Mouse (Mus musculus) heart, embryonic 11.5 days (tissue): ENCODE data around the gene Atxn7l1. TPM values are rescaled to one million over a fixed set of nuclear protein-coding genes. Genes with fewer than 3 reads are reported as not detected.

ENCODE experiments used
- ATAC-seq: fragments of 200-750 bp; cut with Nextera tagmentation; replicated peaks from 2 replicates; pipeline ENCODE4 v1.8.0; 2017; ENCODE audit warnings: moderate library complexity; ENCODE audit not compliant: insufficient number of reproducible peaks, low FRiP score, low TSS enrichment
- H3K27ac ChIP-seq: fragments of 300-500 bp; sonication (generic); 2 replicates; pipeline ENCODE4 v1.5.1; 2014; ENCODE audit warnings: mild to moderate bottlenecking, low read depth, low read length
- H3K27me3 ChIP-seq: fragments of 300-500 bp; sonication (generic); 2 replicates; pipeline ENCODE4 v1.6.1; 2014; ENCODE audit warnings: mild to moderate bottlenecking, low read length, mixed read lengths; ENCODE audit not compliant: control insufficient read depth, insufficient read depth
- H3K36me3 ChIP-seq: fragments of 300-500 bp; sonication (generic); 2 replicates; pipeline ENCODE4 v1.6.1; 2014; ENCODE audit warnings: mild to moderate bottlenecking, low read length, moderate library complexity, mixed read lengths; ENCODE audit not compliant: control insufficient read depth, insufficient read depth
- H3K4me1 ChIP-seq: fragments of 300-500 bp; sonication (generic); 2 replicates; pipeline ENCODE4 v1.6.1; 2014; ENCODE audit warnings: low read length; ENCODE audit not compliant: control insufficient read depth, insufficient read depth
- H3K4me2 ChIP-seq: fragments of 300-500 bp; sonication (generic); 2 replicates; pipeline ENCODE4 v1.6.1; 2014; ENCODE audit warnings: mild to moderate bottlenecking, moderate library complexity
- H3K4me3 ChIP-seq: fragments of 300-500 bp; sonication (generic); 2 replicates; pipeline ENCODE4 v1.5.1; 2014; ENCODE audit warnings: low read depth, low read length
- H3K9ac ChIP-seq: fragments of 300-500 bp; sonication (generic); 2 replicates; pipeline ENCODE4 v1.6.1; 2014; ENCODE audit warnings: mild to moderate bottlenecking, low read depth, low read length, moderate library complexity
- H3K9me3 ChIP-seq: fragments of 300-500 bp; sonication (generic); replicated peaks from 2 replicates; pipeline ENCODE4 v1.6.1; 2016; ENCODE audit warnings: low read length; ENCODE audit not compliant: control insufficient read depth
- whole genome bisulfite sequencing: fragments of 180-500 bp; shearing (Covaris S2); extraction: QIAGEN DNeasy Blood & Tissue Kit; methylation state at CpG from one replicate; pipeline ENCODE4 v1.1.7; 2014; ENCODE audit not compliant: insufficient replicate concordance; 5-methylcytosine and 5-hydroxymethylcytosine counted together
- polyA plus RNA-seq: library from polyadenylated mRNA; unstranded; fragments of >200 nt; fragmentation: Nextera tagmentation; extraction: Ambion mirVana; gene quantifications from 2 replicates; pipeline ENCODE4 v1.2.1, GENCODE M21; 2014

The Atxn7l1 gene
- polyA plus RNA-seq, 1 experiment from 2014 or later, result 15.6 TPM

DNA sequence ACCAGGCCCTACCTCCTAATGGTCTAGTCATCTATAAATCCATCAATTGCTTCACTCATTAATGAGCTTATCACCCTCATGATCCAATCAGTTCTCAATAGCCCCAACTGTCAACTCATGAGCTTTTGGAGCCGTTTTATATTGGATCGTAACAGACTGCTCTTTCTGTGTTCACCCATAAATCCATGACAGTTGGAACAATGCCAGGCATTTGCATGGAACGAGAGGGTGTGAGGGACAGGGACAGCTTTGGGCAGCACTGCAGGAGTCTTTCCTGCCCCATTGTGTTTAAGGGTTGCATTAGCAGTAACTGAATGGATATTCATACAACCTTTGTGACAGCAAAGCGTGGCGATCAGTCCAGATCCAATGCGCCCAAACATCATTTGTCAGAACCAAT lies 49.8 kb downstream of the Atxn7l1 start:
- Histone ChIP-seq H3K27me3 (no peaks in the 10 kb centered on the region), H3K9ac (no peak overlapping the region), H3K9me3 (no peaks in the 10 kb centered on the region), H3K4me1 (peaks cover 17% of the 10 kb centered on the region), H3K4me3 (no peak overlapping the region), H3K36me3 (no peaks in the 10 kb centered on the region), H3K27ac (no peak overlapping the region), H3K4me2 (no peak overlapping the region)
- WGBS, result 86% methylated on average over 6 of the region's 6 CpGs
- no peak for ATAC-seq

- Histone ChIP-seq H3K36me3 (no peaks in the 10 kb centered on the region), H3K4me2 (no peak overlapping the region), H3K27me3 (no peaks in the 10 kb centered on the region), H3K4me1 (peaks cover 17% of the 10 kb centered on the region), H3K27ac (no peak overlapping the region), H3K4me3 (no peak overlapping the region), H3K9me3 (no peaks in the 10 kb centered on the region), H3K9ac (no peak overlapping the region)
- WGBS, result 80% methylated on average over 6 of the region's 6 CpGs
- no peak for ATAC-seq
Observed at GRCm38 (mm10) chr12:33197746-33198145, 50.3 kb downstream of the Atxn7l1 start.

- no peaks in the 10 kb centered on the region for H3K27me3 ChIP-seq
Observed at GRCm38 (mm10) chr12:33201068-33201467, 53.6 kb downstream of the Atxn7l1 start.

GRCm38 (mm10) chr12:33201491-33202210 lies 54.2 kb downstream of the Atxn7l1 start:
- H3K36me3 ChIP-seq, result no peaks in the 10 kb centered on the region
- no peak overlapping the region for H3K27ac ChIP-seq
- H3K9ac ChIP-seq, result no peak overlapping the region
- H3K4me3 ChIP-seq, result no peak overlapping the region
- no peak overlapping the region for H3K4me2 ChIP-seq
- ATAC-seq, result no peak
- 62% methylated on average over 7 of the region's 7 CpGs for WGBS
- 0 out of 2 replicates have a peak, but pooled peaks cover 4% of the 10 kb centered on the region for H3K4me1 ChIP-seq
- H3K27me3 ChIP-seq, result no peaks in the 10 kb centered on the region
- no peaks in the 10 kb centered on the region for H3K9me3 ChIP-seq

More at GRCm38 (mm10) chr12:33201068-33201467, 53.6 kb downstream of the Atxn7l1 start:
- Histone ChIP-seq H3K9me3 (no peaks in the 10 kb centered on the region), H3K9ac (no peak overlapping the region), H3K36me3 (no peaks in the 10 kb centered on the region), H3K27ac (no peak overlapping the region), H3K4me3 (no peak overlapping the region), H3K4me1 (0 out of 2 replicates have a peak, but pooled peaks cover 4% of the 10 kb centered on the region), H3K4me2 (no peak overlapping the region)
- ATAC-seq, result no peak
- 72% methylated on average over 6 of the region's 6 CpGs for WGBS

DNA sequence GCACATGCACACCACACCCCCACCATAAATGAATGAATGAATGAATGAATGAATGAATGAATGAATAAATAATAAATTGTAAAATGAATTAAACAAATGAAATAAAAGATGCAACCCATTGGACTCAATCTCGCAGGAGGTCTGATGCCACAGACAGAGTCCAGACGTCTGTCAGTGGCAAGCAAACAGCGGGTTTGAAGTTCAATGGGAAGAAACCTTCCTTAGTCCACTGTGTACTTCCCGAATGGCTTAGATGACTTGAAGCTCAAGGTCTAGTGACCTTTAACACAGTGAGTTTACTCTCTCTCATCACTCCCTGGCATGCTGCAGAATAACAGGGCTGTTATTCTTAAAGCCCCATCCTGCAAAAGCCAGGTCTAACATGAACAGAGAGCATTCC lies 57.8 kb downstream of the Atxn7l1 start:
- Histone ChIP-seq H3K27ac (no peak overlapping the region), H3K9me3 (no peaks in the 10 kb centered on the region), H3K4me1 (0 out of 2 replicates have a peak, but pooled peaks cover 4% of the 10 kb centered on the region), H3K4me2 (no peak overlapping the region), H3K27me3 (no peaks in the 10 kb centered on the region), H3K4me3 (no peak overlapping the region), H3K9ac (no peak overlapping the region), H3K36me3 (no peaks in the 10 kb centered on the region)
- ATAC-seq, result no peak
- 87% methylated on average over 4 of the region's 4 CpGs for WGBS

- H3K4me3 ChIP-seq, result no peak overlapping the region
- ATAC-seq, result no peak
- H3K27me3 ChIP-seq, result no peaks in the 10 kb centered on the region
- H3K4me2 ChIP-seq, result no peak overlapping the region
- no peak overlapping the region for H3K9ac ChIP-seq
- whole genome bisulfite sequencing, result 80% methylated on average over 6 of the region's 6 CpGs
- H3K36me3 ChIP-seq, result no peaks in the 10 kb centered on the region
- no peaks in the 10 kb centered on the region for H3K9me3 ChIP-seq
- 0 out of 2 replicates have a peak, but pooled peaks cover 2% of the 10 kb centered on the region for H3K4me1 ChIP-seq
- no peak overlapping the region for H3K27ac ChIP-seq
Observed at GRCm38 (mm10) chr12:33206300-33206699, 58.8 kb downstream of the Atxn7l1 start.

GRCm38 (mm10) chr12:33210856-33211255 lies 63.4 kb downstream of the Atxn7l1 start:
- 80% methylated on average over 4 of the region's 4 CpGs for WGBS

GRCm38 (mm10) chr12:33218215-33218859 lies 70.8 kb downstream of the Atxn7l1 start:
- ATAC-seq, result no peak
- Histone ChIP-seq H3K4me3 (no peak overlapping the region), H3K27ac (no peak overlapping the region), H3K4me1 (peaks cover 28% of the 10 kb centered on the region), H3K27me3 (0 out of 2 replicates have a peak, but pooled peaks cover 3% of the 10 kb centered on the region), H3K9ac (no peak overlapping the region), H3K9me3 (no peaks in the 10 kb centered on the region), H3K36me3 (no peaks in the 10 kb centered on the region), H3K4me2 (no peak overlapping the region)
- WGBS, result 70% methylated on average over 9 of the region's 9 CpGs

More at GRCm38 (mm10) chr12:33210856-33211255, 63.4 kb downstream of the Atxn7l1 start:
- H3K27me3 ChIP-seq, result no peaks in the 10 kb centered on the region
- no peak overlapping the region for H3K4me2 ChIP-seq
- H3K27ac ChIP-seq, result no peak overlapping the region
- H3K9me3 ChIP-seq, result no peaks in the 10 kb centered on the region
- no peaks in the 10 kb centered on the region for H3K4me1 ChIP-seq
- H3K4me3 ChIP-seq, result no peak overlapping the region
- no peak overlapping the region for H3K9ac ChIP-seq
- ATAC-seq, result no peak
- no peaks in the 10 kb centered on the region for H3K36me3 ChIP-seq
